Mouse (Mus musculus) G1E (cell line): ENCODE data around the gene Ikzf2.

Experiments used
- CTCF ChIP-seq: IDR thresholded peaks from 2 replicates; pipeline ENCODE4 v1.5.1; 2012; ENCODE audit warnings: low read depth, low read length, inconsistent platforms, mixed read lengths
- POLR2AphosphoS5 ChIP-seq: IDR thresholded peaks from 2 replicates; pipeline ENCODE4 v1.6.1; 2012; ENCODE audit warnings: low read depth, low read length, inconsistent platforms; ENCODE audit not compliant: insufficient replicate concordance
- TAL1 ChIP-seq: conservative IDR thresholded peaks from 2 replicates; pipeline ENCODE4 v1.6.1; 2012; ENCODE audit warnings: low read depth, low read length, inconsistent platforms, mixed read lengths

DNA sequence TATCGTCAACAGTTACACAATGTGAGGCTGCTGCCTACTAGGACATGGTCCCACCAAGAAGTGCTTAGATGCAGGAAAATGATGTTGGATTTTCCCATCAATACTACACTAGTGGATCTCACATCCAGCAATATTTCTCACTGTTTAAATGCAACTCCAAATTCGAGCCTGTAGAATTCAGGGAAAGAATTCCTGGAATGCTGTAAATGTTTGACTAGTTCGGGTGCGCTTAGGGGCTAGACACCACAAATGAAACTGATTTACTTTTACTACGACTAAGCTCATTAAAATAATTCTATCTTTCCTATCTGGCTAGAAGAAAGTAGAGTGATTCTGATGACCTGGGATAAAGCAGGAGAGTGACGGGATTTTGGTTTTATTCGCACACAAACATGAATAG, 76.3 kb downstream of the Ikzf2 start:
- no peak for TF ChIP-seq CTCF
- no peak for TF ChIP-seq POLR2AphosphoS5
- TF ChIP-seq TAL1, result no peak
